Mouse (Mus musculus) embryonic facial prominence, embryonic 10.5 days (tissue): ENCODE measurements around the gene Cacna1c. TPM values are rescaled to one million over a fixed set of nuclear protein-coding genes. Genes with fewer than 3 reads are reported as not detected.

Experiments
- DNase-seq: peaks from one replicate; pipeline ENCODE4 v3.0.0-alpha.2; 2017; ENCODE audit warnings: low spot score
- H3K27ac ChIP-seq: fragments of 300-500 bp; sonication (generic); replicated peaks from 2 replicates; pipeline ENCODE4 v1.5.1; 2016; ENCODE audit warnings: mild to moderate bottlenecking
- H3K27me3 ChIP-seq: fragments of 300-500 bp; sonication (generic); replicated peaks from 2 replicates; pipeline ENCODE4 v1.6.1; 2016; ENCODE audit warnings: low read depth, mild to moderate bottlenecking; ENCODE audit not compliant: poor library complexity, severe bottlenecking
- H3K36me3 ChIP-seq: fragments of 300-500 bp; sonication (generic); replicated peaks from 2 replicates; pipeline ENCODE4 v1.6.1; 2016; ENCODE audit warnings: mild to moderate bottlenecking, moderate library complexity
- H3K4me1 ChIP-seq: fragments of 300-500 bp; sonication (generic); 2 replicates; pipeline ENCODE4 v1.6.1; 2016
- H3K4me3 ChIP-seq: fragments of 300-500 bp; sonication (generic); 2 replicates; pipeline ENCODE4 v1.5.1; 2016; ENCODE audit warnings: mild to moderate bottlenecking, moderate library complexity
- H3K9me3 ChIP-seq: fragments of 300-500 bp; sonication (generic); 2 replicates; pipeline ENCODE4 v1.6.1; 2016; ENCODE audit warnings: mild to moderate bottlenecking
- WGBS: fragments of 180-500 bp; shearing (Covaris S2); methylation state at CpG from one replicate; pipeline ENCODE4 v1.1.7; 2016; 5-methylcytosine and 5-hydroxymethylcytosine counted together
- polyA plus RNA-seq: library from polyadenylated mRNA; unstranded; fragments of >200 nt; fragmentation: Nextera tagmentation; extraction: Ambion mirVana; gene quantifications from 2 replicates; pipeline ENCODE4 v1.2.1, GENCODE M21; 2016

The Cacna1c gene
- polyA plus RNA-seq, 1 experiment from 2014 or later, result 4.9 TPM

DNA sequence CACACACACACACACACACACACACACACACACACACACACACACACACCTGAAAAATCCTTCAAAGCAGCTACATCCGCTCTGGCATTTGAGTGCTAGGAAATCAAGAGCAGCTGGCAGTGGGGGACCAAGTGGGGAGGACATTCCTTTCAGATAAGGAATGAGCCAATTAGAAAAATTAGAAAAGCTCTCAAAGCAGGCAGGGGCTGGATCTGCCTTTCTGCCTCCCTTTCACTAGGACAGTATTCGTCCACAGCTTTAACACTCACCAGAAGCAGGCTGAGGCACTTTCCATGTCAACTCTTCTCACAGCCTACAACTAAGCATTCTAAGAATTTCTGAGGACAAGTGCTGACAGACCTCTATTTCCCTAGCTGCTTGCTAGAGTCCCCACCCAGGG lies 194.8 kb downstream of the Cacna1c start:
- H3K4me3 ChIP-seq, result no peak overlapping the region
- peak; percentile 38 for DNase-seq
- H3K4me1 ChIP-seq, result peaks cover 19% of the 10 kb centered on the region
- no peaks in the 10 kb centered on the region for H3K36me3 ChIP-seq
- no peaks in the 10 kb centered on the region for H3K9me3 ChIP-seq
- 40% methylated on average over 2 of the region's 2 CpGs for WGBS
- H3K27ac ChIP-seq, result peak overlapping the region; percentile 35; the same call in 1 of the 2 replicates
- H3K27me3 ChIP-seq, result no peaks in the 10 kb centered on the region

DNA sequence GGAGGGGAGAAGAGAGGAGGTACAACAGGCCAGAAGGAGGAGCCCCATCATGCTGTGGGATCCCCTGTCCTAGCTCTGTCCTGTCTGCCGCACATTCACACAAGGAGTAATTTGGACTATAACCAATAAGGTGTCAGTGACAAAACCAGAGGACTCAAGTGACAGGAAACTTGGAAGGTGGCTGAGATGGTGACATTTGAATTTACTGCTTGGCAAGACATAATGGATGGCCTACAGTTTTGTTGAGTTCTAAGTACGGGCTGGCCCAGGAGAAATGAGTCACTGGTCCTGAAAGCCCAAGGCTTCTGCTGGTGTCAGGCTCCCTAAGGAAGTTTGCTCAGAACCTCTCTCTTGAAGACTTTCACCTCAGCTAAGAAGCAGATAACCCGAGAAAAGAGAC lies 196.0 kb downstream of the Cacna1c start:
- 78% methylated on average over 3 of the region's 3 CpGs for WGBS
- DNase-seq, result no peak
- Histone ChIP-seq H3K27ac (no peak overlapping the region), H3K4me1 (peaks cover 14% of the 10 kb centered on the region), H3K4me3 (no peak overlapping the region), H3K36me3 (no peaks in the 10 kb centered on the region), H3K9me3 (no peaks in the 10 kb centered on the region), H3K27me3 (no peaks in the 10 kb centered on the region)

DNA sequence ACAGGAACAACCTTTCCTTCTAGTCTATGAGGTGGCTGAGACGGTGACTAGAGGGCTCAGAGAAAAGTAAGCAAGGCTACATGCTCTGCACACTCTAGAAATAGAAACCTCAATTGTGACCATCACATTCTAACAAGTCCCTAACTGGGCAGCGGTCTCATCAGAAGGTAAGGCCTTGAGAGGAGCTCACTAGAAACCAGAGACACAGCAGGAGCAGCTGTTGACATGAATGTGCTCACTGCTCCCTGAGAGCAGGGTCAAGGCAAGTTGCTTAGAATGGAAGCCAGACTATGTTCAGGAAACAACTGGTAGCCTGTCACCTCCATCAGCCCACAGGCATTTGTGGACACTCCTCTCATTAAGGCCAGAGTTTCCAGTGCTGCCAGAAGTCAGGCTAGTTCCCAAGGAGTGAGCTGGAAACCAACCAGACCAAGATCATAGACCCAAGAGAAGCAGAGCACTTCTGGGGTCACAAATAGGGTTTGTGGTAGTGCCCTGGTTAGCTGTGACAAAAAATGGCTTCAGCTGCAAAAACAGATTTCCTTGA lies 196.8 kb downstream of the Cacna1c start:
- no peak overlapping the region for H3K4me3 ChIP-seq
- H3K9me3 ChIP-seq, result no peaks in the 10 kb centered on the region
- H3K27ac ChIP-seq, result no peak overlapping the region
- no peak for DNase-seq
- WGBS, result 87% methylated on average over 2 of the region's 2 CpGs
- H3K27me3 ChIP-seq, result no peaks in the 10 kb centered on the region
- H3K36me3 ChIP-seq, result no peaks in the 10 kb centered on the region
- peaks cover 14% of the 10 kb centered on the region for H3K4me1 ChIP-seq

DNA sequence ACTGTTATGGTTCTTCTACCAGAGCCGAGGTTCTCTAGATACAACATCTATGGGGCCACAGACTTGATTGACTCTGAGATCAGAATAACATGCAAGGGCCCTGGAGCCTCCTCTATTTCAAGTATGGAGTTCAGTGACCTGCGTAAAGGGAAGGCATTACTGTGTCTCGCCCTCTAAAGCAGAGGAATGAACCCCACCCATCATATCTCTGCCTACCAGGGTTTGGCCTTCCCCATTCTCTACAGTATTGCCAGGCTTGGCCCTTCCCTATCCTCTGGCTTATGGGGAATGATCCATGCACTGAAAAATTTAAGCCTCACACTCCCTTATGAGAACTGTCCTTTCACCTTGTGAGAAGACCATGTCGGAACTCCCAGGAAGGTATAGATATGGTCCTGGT lies 198.8 kb downstream of the Cacna1c start:
- no peak for DNase-seq
- 95% methylated on average over 4 of the region's 4 CpGs for WGBS
- Histone ChIP-seq H3K27me3 (no peaks in the 10 kb centered on the region), H3K36me3 (no peaks in the 10 kb centered on the region), H3K4me3 (no peak overlapping the region), H3K27ac (no peak overlapping the region), H3K4me1 (peaks cover 14% of the 10 kb centered on the region), H3K9me3 (0 out of 2 replicates have a peak, but pooled peaks cover 2% of the 10 kb centered on the region)

DNA sequence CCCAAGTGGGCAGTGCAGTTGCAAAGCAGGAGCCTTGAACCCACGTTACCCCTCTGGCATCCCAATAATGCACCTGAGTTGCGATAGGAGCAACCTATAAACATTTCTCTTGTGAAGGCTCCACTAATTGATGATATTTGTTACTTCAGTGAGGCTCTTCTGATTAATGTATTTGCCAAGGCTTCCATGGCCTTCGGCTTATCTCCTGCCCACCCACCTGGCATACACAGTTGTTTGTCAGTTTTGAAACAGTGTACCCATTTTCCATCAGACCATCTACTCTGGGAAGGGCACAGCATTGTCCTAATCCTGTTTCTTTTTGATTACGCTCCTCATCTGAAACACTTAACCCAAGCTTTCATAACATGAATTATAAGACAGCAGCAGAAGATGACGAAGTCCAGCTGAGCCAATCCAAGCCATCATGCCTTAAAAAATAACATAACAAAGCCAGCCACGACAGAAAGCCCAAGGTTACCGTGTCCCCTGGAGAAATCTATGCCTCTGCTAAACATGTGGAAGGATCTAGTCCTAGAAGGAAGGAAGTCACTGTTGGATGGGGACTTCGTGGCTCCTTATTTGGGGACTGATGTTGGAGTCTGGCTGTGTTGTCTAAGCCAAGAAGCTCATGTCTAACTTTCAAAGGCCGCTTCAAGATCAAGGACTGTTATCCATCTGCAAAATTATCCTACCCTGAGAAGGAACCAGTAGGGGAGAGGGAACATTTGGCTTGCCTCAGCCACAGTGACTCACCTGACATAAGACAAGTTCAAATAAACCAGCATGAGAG lies 201.8 kb downstream of the Cacna1c start:
- H3K9me3 ChIP-seq, result 0 out of 2 replicates have a peak, but pooled peaks cover 2% of the 10 kb centered on the region
- H3K36me3 ChIP-seq, result no peaks in the 10 kb centered on the region
- 91% methylated on average over 9 of the region's 9 CpGs for WGBS
- DNase-seq, result no peak
- H3K4me1 ChIP-seq, result peaks cover 17% of the 10 kb centered on the region
- H3K27me3 ChIP-seq, result no peaks in the 10 kb centered on the region
- no peak overlapping the region for H3K4me3 ChIP-seq
- H3K27ac ChIP-seq, result no peak overlapping the region

DNA sequence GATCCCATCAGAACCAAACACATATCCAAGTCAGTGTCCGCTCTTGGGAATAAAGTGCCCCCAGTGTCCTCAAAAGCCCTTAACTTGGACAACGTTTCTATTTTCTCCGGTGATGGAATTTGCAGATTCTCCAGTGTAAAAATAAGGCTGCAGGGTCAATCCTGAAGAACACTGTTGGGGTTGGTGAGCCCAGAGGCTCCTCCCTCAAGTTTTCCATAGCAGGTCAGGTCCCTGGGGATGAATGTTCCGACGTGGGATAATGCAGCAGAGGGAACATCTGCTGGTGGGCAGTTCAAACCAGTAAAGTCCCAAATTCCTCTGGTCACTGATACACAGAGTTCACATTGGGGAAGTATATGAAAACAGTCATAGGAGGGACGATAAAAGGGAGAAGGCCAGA lies 203.8 kb downstream of the Cacna1c start:
- peaks cover 17% of the 10 kb centered on the region for H3K4me1 ChIP-seq
- no peaks in the 10 kb centered on the region for H3K27me3 ChIP-seq
- H3K4me3 ChIP-seq, result no peak overlapping the region
- H3K9me3 ChIP-seq, result 0 out of 2 replicates have a peak, but pooled peaks cover 2% of the 10 kb centered on the region
- no peaks in the 10 kb centered on the region for H3K36me3 ChIP-seq
- 79% methylated on average over 6 of the region's 6 CpGs for WGBS
- no peak overlapping the region for H3K27ac ChIP-seq
- no peak for DNase-seq

DNA sequence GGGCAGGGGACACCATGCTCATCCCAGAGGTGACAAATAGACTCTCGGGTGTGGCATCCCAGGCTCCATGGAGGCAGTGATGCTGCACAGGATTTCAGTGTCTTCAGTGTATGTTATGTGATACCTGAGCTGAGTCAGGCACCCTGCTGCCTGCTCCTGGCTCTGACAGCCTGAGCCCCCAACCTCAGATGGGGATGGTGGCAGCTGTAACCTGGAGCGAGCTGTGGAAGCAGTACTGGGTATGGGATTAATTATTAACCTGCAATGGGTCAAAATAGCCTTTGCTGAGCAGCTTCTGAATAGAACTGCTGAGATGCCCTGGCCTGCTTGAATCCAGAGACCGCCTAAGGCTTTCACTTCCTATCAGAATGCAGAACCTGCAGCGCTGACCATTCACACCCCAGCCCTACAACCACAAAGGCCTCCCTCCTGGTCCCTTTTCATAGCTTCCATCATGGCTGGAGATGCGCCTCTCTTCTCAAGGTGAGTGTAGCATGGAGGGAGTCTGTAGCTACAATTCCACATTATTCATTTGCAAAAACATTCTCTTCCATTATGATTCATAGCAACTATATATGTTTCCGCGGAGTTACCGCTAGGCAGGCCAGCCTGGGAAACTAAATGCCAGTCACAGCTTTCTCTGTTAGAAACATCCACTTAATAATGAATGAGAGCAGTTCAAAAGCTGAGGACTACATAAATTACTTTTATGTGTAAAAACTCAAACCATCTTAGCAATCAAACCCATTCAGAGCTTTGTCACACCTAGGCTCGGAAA lies 206.0 kb downstream of the Cacna1c start:
- Histone ChIP-seq H3K9me3 (0 out of 2 replicates have a peak, but pooled peaks cover 2% of the 10 kb centered on the region), H3K4me3 (no peak overlapping the region), H3K4me1 (peaks cover 18% of the 10 kb centered on the region), H3K36me3 (no peaks in the 10 kb centered on the region), H3K27ac (no peak overlapping the region), H3K27me3 (no peaks in the 10 kb centered on the region)
- no peak for DNase-seq
- 78% methylated on average over 9 of the region's 9 CpGs for WGBS

DNA sequence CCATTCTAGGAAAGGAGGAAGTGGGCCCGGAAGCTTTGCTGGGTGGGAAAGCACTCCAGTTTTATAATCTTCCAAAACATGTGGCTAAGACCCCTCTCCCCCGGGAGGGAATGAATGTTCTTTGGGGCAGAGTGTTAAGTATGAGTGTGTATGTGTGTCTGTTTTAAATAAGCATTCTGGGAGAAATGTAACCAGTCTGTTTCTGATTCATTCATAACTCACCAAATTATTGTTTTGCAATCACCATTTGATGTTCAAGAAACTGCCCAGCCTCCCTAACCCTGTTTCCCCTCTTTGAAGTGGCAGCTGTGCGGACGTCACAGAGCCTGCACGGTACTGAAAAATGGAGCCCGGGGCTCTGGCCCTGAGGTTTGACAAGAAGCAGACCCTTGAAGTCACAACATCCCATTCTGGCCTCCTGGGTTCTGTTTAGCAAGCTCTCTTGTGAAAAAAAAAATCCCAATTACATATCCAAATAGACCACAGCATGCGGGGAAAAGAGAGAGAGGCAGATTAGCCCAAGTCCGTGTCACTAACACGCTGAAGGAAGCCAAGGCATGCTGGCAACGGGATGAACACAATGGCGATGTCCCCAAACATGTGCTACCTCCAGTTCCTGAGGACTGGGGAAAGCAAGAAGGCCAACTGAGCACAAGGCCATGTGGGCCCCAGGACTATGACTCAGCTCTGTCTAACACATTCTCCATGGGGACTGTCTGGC lies 211.9 kb downstream of the Cacna1c start:
- 56% methylated on average over 11 of the region's 11 CpGs for WGBS
- H3K9me3 ChIP-seq, result no peaks in the 10 kb centered on the region
- no peaks in the 10 kb centered on the region for H3K27me3 ChIP-seq
- H3K27ac ChIP-seq, result peak overlapping the region; percentile 65; the same call in 1 of the 2 replicates
- peak; percentile 72 for DNase-seq
- H3K36me3 ChIP-seq, result no peaks in the 10 kb centered on the region
- H3K4me3 ChIP-seq, result no peak overlapping the region
- H3K4me1 ChIP-seq, result peaks cover 29% of the 10 kb centered on the region

DNA sequence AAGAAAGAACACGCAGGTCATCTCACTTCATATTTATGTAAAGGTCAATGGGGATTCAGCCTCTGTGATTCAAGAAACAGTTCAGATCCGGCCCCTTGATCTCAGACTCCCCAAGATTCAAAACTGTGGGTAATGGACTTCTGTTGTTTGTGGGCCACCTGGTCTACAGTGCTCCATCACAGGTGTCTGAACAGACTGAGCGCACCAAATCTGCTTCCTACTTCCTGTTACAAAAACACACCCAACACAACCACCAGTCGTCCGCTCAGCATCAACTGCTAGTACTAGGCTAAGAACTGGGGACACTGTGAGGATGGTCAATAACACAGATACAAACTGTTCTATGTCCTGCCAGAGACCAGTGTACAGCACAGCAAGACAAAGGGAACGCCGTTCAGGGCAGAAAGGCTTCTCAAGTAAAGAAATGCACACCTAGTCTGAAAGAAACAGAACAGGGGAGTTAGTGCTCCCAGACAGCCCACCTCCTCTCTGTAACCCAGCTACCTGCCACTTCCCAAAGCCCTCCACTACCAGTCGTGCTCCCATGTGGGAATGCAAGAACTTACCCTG lies 212.7 kb downstream of the Cacna1c start:
- Histone ChIP-seq H3K4me3 (no peak overlapping the region), H3K36me3 (no peaks in the 10 kb centered on the region), H3K27ac (peak overlapping the region; percentile 65), H3K9me3 (no peaks in the 10 kb centered on the region), H3K4me1 (peaks cover 30% of the 10 kb centered on the region), H3K27me3 (no peaks in the 10 kb centered on the region)
- 87% methylated on average over 8 of the region's 8 CpGs for WGBS
- DNase-seq, result no peak

DNA sequence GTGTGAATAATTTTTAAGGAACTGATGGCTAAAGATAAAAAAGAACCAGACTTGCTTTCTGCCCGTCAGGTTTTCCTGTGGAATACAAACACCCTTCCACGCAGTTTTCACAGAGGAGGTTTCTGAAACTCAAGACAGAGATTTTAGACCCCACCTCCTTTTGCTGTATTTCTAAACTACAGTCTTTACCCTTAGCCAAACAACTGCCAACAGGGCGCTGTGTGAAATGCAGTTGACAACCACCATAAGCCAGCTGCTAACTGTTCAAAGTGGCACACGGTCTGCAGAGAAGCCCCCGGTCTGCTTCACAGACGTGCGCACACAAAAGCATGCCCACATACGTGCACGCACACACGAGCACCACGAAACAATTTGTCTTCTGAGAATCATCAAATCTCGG lies 216.0 kb downstream of the Cacna1c start:
- peaks cover 41% of the 10 kb centered on the region for H3K4me1 ChIP-seq
- H3K27me3 ChIP-seq, result no peaks in the 10 kb centered on the region
- H3K9me3 ChIP-seq, result no peaks in the 10 kb centered on the region
- no peak for DNase-seq
- H3K4me3 ChIP-seq, result no peak overlapping the region
- no peak overlapping the region for H3K27ac ChIP-seq
- no peaks in the 10 kb centered on the region for H3K36me3 ChIP-seq
- WGBS, result 87% methylated on average over 12 of the region's 12 CpGs

DNA sequence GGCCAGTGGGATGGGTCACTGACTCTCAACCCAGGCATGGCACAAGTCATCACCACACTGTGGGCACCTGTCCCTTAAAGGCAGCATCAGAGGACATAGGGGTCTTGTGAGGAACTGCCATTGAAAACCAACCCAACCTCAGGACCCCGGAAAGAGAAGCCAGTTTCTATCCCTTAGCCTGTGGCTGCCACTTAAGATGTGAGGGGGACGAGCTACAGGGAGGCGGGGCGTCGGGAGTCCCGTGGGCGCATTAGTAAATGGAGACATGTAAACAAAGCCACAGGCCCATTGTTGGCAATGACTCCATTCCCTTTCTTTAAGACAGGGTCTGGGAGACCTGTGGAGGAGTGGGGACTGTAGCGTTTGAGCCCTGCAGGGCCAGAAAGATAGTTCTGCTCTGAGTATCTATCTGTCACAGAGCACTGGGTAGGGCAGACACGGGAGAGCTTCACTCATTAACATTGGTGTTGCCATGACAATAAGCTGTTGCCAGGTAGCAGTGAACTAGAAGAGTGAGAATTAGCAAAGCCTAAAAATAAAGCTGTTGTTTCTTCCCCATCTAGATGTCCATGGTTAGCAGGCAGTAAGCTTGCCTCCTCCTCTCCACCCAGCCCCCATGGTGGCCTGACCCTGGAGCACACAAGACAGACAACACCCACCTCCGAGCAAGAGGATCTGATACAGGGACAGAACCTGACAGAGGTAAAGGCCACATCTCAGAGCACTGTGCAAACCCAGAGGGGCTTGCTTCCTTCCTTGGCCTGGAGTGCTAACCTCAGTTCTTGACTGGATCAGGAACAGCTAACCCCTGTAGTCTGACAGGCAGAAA lies 218.6 kb downstream of the Cacna1c start:
- WGBS, result 44% methylated on average over 10 of the region's 10 CpGs
- no peaks in the 10 kb centered on the region for H3K9me3 ChIP-seq
- DNase-seq, result no peak
- no peaks in the 10 kb centered on the region for H3K27me3 ChIP-seq
- peaks cover 20% of the 10 kb centered on the region for H3K4me1 ChIP-seq
- H3K36me3 ChIP-seq, result no peaks in the 10 kb centered on the region
- no peak overlapping the region for H3K27ac ChIP-seq
- H3K4me3 ChIP-seq, result no peak overlapping the region
